Mouse (Mus musculus) embryonic facial prominence, embryonic 12.5 days (tissue): ENCODE measurements around the gene P4hb. TPM values are rescaled to one million over a fixed set of nuclear protein-coding genes. Genes with fewer than 3 reads are reported as not detected.

ENCODE experiments used
- ATAC-seq: fragments of 200-750 bp; cut with Nextera tagmentation; 2 replicates; pipeline ENCODE4 v1.8.0; 2017; ENCODE audit not compliant: insufficient number of reproducible peaks, insufficient read depth, low FRiP score, low TSS enrichment
- H3K27ac ChIP-seq: fragments of 300-500 bp; sonication (generic); 2 replicates; pipeline ENCODE4 v1.5.1; 2016; ENCODE audit warnings: mild to moderate bottlenecking
- H3K27me3 ChIP-seq: fragments of 300-500 bp; sonication (generic); 2 replicates; pipeline ENCODE4 v1.6.1; 2016; ENCODE audit warnings: mild to moderate bottlenecking, moderate library complexity
- H3K36me3 ChIP-seq: fragments of 300-500 bp; sonication (generic); 2 replicates; pipeline ENCODE4 v1.6.1; 2016; ENCODE audit warnings: mild to moderate bottlenecking
- H3K4me1 ChIP-seq: fragments of 300-500 bp; sonication (generic); 2 replicates; pipeline ENCODE4 v1.6.1; 2016
- H3K4me2 ChIP-seq: fragments of 300-500 bp; sonication (generic); replicated peaks from 2 replicates; pipeline ENCODE4 v1.6.1; 2016; ENCODE audit warnings: mild to moderate bottlenecking, moderate library complexity
- H3K4me3 ChIP-seq: fragments of 300-500 bp; sonication (generic); 2 replicates; pipeline ENCODE4 v1.5.1; 2016; ENCODE audit warnings: mild to moderate bottlenecking
- H3K9ac ChIP-seq: fragments of 300-500 bp; sonication (generic); 2 replicates; pipeline ENCODE4 v1.6.1; 2016; ENCODE audit warnings: mild to moderate bottlenecking, moderate library complexity
- H3K9me3 ChIP-seq: fragments of 300-500 bp; sonication (generic); 2 replicates; pipeline ENCODE4 v1.6.1; 2016; ENCODE audit warnings: mild to moderate bottlenecking, moderate library complexity
- WGBS: fragments of 180-500 bp; shearing (Covaris S2); methylation state at CpG from one replicate; pipeline ENCODE4 v1.1.7; 2016; 5-methylcytosine and 5-hydroxymethylcytosine counted together
- polyA plus RNA-seq: library from polyadenylated mRNA; unstranded; fragments of >200 nt; fragmentation: Nextera tagmentation; extraction: Ambion mirVana; gene quantifications from 2 replicates; pipeline ENCODE4 v1.2.1, GENCODE M21; 2016

P4hb gene
- polyA plus RNA-seq, 1 experiment from 2014 or later, result 637 TPM

DNA sequence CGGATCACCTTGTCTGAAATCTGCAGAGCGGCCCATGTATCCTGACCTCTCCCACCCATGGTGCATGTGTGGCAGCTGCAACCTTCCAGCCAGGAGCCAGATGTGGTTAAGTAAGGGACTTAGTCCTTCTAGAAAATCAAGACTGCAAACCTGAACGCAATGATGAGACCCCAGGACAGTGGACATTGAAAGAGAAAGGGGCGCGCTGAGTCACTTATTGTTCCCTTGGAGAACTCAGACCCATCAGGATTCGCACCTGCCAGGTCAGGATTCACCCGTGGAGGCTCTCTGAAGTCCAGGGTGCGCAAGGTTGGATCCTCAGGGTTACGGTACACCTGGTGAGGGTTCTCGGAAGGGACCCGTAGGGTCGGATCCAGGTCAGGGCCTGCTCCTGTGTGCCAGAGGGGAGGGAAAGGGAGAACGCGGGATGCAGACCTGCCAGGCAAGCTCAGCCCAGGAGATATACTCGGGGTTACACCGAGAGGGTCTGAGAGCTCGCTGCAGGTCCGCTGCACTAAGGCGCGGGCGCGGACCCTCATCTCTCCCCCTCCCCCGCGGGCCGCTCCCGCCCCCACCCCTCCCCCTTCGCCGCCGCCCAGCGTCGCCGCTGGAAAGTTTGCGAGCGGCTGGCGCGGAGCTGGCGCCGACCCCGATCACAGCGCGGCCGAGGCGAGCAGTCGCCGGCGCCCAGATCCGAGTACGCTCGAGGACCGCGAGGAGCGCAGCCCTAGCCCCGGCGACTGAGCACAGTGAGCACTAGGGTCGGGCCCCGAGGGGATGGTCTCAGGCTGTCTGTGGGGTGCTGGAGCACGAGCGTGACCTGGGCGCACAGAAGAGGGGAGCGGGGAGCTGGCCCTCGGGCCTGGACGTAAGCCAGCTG, 42.7 kb downstream of the P4hb start, which contains the start of gene Gcgr:
Gene Gcgr, plus strand, starts transcription at position 615 of the 880 bp plus-strand sequence.
- peak within 1 kb of the TSS; percentile 40 for H3K4me3 ChIP-seq
- H3K36me3 ChIP-seq, result no peaks in the 10 kb centered on the region
- peak within 1 kb of the TSS; percentile 65 for H3K9ac ChIP-seq
- peaks cover 65% of the 10 kb centered on the region for H3K27me3 ChIP-seq
- H3K9me3 ChIP-seq, result no peaks in the 10 kb centered on the region
- H3K4me1 ChIP-seq, result peaks cover 9% of the 10 kb centered on the region; the same call in 1 of the 2 replicates
- no peak; the same call in 1 of the 2 replicates for ATAC-seq
- WGBS, result 8% methylated on average over 46 of the region's 62 CpGs
- no peak within 1 kb of the TSS for H3K27ac ChIP-seq
- H3K4me2 ChIP-seq, result peak within 1 kb of the TSS; percentile 83

DNA sequence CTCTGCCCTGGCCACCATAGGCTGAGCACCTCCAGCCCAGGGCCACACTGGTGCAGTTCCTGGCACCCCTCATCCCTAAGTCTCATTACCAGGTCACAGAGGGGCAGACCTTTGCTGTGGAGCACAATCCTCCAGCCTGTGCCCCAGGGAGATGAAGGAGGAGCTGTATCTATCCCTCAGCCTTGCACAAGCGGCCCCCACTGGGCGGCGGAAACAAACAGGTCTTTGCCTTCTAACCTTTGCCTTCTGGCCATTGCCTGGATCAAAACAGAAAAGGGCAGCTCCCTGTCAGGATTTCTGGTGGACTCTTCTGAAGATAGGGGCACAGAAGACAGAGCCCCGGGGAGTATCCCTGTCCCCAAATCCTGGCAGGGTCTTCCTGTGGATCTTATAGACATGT, 44.1 kb downstream of the P4hb start:
- no peak overlapping the region for H3K27ac ChIP-seq
- H3K4me2 ChIP-seq, result no peak overlapping the region
- H3K4me3 ChIP-seq, result no peak overlapping the region
- 34% methylated on average over 4 of the region's 4 CpGs for WGBS
- ATAC-seq, result no peak
- H3K36me3 ChIP-seq, result no peaks in the 10 kb centered on the region
- H3K4me1 ChIP-seq, result peaks cover 9% of the 10 kb centered on the region; the same call in 1 of the 2 replicates
- H3K9ac ChIP-seq, result no peak overlapping the region
- no peaks in the 10 kb centered on the region for H3K9me3 ChIP-seq
- H3K27me3 ChIP-seq, result peaks cover 60% of the 10 kb centered on the region

DNA sequence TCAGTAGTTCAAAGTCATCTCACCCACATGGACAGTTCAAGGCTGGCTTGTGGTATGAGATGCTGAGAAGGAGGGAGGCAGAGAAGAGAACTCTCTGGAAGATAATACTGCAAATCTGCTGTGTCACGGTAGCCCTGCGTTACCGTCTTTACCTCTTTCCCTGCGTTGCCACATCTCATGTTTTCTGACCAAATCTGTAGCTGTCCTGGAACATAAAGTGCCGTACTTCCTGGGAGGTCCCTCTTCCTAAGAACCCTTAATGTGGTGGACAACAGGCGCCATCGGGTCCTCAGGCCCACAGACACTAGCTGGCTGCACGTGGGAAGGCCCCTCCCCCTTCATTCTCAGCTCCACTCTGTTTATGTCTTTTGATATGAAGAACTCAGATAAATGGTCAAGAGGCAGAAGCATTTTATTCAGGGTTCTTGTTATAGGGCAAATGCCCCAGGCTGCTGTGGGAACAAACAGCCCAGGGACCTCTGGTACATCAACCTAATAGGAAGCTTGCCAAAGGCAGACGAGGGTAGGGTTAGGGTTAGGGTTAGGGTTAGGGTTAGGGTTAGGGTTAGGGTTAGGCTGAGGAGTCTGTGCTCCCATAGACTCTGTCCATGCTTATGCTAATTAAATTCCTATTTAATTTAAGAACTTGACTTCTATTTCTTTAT, 45.2 kb downstream of the P4hb start:
- 73% methylated on average over 9 of the region's 9 CpGs for WGBS
- peaks cover 51% of the 10 kb centered on the region for H3K27me3 ChIP-seq
- H3K4me3 ChIP-seq, result no peak overlapping the region

DNA sequence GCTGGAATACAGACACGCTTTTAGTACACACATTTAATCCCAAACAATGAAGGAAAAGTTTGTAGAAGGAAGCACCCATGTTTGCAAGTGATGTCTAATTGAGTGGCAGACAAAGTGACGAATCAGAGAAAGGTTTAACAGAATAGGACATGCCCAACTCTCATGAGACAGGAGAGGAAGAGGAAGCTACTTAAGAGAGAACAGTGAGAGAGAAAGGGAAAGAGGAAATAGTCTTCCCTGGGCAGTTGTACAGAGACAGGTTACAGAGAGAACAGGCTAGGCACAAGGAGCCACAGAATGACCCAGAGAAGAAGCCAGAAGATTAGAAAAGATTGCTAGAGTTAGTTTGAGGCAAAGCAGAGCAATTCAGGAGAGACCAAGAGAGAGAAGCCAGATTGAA, 47.1 kb downstream of the P4hb start:
- no peak overlapping the region for H3K4me2 ChIP-seq
- no peak overlapping the region for H3K27ac ChIP-seq
- H3K4me3 ChIP-seq, result no peak overlapping the region
- no peaks in the 10 kb centered on the region for H3K9me3 ChIP-seq
- ATAC-seq, result no peak
- peaks cover 33% of the 10 kb centered on the region for H3K27me3 ChIP-seq
- peaks cover 9% of the 10 kb centered on the region; the same call in 1 of the 2 replicates for H3K4me1 ChIP-seq
- no peaks in the 10 kb centered on the region for H3K36me3 ChIP-seq
- WGBS, result 72% methylated on average over 2 of the region's 2 CpGs
- H3K9ac ChIP-seq, result no peak overlapping the region

More for the DNA sequence above, 45.2 kb downstream of the P4hb start:
- Histone ChIP-seq H3K36me3 (no peaks in the 10 kb centered on the region), H3K27ac (no peak overlapping the region), H3K9ac (no peak overlapping the region), H3K4me2 (no peak overlapping the region), H3K4me1 (peaks cover 9% of the 10 kb centered on the region; the same call in 1 of the 2 replicates), H3K9me3 (no peaks in the 10 kb centered on the region)
- no peak for ATAC-seq

DNA sequence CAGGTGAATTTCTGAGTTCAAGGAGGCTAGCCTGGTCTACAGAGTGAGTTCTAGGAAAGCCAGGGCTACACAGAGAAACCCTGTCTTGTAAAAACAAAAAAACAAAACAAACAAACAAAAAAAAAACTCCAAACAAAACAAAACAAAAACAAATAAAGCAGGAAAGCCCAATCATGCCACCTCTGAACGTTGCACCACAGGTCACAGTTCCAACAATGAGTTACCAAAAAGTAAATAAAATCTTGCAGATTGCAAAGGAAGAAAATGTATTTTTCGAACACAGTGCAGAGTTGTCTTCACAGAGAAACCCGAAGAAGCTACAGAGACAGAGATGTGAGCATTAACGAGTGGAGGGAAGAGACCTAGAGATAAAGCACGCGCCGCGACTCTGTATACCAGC, 50.5 kb downstream of the P4hb start:
- Histone ChIP-seq H3K9ac (no peak overlapping the region), H3K36me3 (no peaks in the 10 kb centered on the region), H3K4me2 (no peak overlapping the region), H3K4me1 (no peaks in the 10 kb centered on the region), H3K27me3 (no peaks in the 10 kb centered on the region; the same call in 1 of the 2 replicates), H3K27ac (no peak overlapping the region), H3K4me3 (no peak overlapping the region), H3K9me3 (no peaks in the 10 kb centered on the region)
- 89% methylated on average over 8 of the region's 8 CpGs for WGBS
- ATAC-seq, result no peak

DNA sequence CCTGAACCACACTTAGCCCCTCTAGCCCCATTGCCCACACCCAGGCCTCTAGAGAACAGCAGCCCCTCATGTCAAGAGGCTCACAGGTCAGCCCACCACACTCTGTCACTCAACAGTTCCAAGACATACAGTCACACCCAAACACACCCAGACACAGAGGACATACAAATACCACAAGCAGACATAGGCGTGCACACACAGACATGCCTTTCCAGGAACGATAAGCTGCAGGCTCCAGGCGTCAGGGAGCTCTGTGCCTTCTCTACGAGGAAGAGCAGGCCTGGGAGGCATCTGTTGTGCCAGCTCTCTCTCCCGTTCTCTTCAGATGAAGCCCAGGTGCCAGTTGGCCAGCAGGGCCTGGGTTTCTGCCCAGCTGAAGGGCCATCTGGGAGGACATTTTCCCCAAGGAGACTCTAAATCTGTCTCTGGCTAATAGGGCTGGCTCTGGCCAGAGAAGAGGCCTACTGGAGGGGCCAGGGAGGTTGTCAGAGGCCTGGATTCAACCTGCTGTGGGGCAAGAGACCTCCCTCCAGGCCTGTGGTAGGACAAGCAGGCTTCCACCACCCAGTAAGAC, 52.0 kb downstream of the P4hb start:
- H3K36me3 ChIP-seq, result no peaks in the 10 kb centered on the region
- H3K27ac ChIP-seq, result no peak overlapping the region
- no peak for ATAC-seq
- no peaks in the 10 kb centered on the region for H3K27me3 ChIP-seq
- 85% methylated on average over 5 of the region's 5 CpGs for WGBS
- H3K9ac ChIP-seq, result no peak overlapping the region
- no peaks in the 10 kb centered on the region for H3K4me1 ChIP-seq
- H3K9me3 ChIP-seq, result no peaks in the 10 kb centered on the region
- no peak overlapping the region for H3K4me2 ChIP-seq
- H3K4me3 ChIP-seq, result no peak overlapping the region

DNA sequence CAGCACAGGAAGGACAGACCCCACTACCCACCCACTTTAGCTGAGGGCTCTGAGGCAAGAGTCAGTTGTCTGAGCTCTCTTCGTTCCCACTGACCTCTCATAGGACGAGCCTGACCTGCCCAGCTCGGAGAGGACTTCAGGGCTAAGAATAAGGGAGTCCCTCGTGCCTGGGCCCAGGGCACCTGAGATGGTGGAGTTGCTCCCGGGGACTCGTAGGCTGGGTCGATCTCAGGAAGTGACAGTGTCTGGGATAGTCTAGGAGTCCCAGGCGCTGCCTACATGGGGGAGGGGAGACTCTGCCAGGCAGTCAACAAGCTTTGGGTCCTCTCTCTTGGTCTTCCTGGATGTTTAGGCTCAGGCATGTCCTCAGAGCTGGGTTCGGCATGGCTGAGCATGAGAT, 52.6 kb downstream of the P4hb start:
- H3K9me3 ChIP-seq, result no peaks in the 10 kb centered on the region
- no peak overlapping the region for H3K4me2 ChIP-seq
- H3K27ac ChIP-seq, result no peak overlapping the region
- H3K9ac ChIP-seq, result no peak overlapping the region; the same call in 1 of the 2 replicates
- WGBS, result 65% methylated on average over 9 of the region's 9 CpGs
- no peak for ATAC-seq
- no peaks in the 10 kb centered on the region for H3K4me1 ChIP-seq
- no peak overlapping the region for H3K4me3 ChIP-seq
- H3K36me3 ChIP-seq, result no peaks in the 10 kb centered on the region
- H3K27me3 ChIP-seq, result no peaks in the 10 kb centered on the region

DNA sequence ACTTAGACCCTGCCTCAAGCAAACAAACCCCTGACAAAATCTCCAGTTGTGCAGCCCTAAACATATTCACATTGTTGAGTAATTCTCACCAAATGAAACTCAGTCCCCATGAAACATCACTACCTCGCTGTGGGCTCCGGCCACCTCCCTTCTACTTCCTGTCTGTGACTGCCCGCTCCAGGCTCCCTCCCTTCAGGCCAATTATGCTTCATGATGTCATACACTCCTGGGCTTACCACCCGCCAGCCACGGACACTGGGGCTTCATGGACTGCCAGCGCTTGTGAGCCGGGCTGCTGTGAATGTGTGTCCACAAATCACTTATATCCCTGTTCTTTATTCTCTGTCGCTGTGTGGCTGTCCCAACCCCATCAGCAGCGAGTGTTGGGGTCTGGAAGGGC, 53.3 kb downstream of the P4hb start:
- WGBS, result 35% methylated on average over 9 of the region's 9 CpGs
- Histone ChIP-seq H3K9ac (peak overlapping the region; percentile 32; the same call in 1 of the 2 replicates), H3K27ac (no peak overlapping the region)

DNA sequence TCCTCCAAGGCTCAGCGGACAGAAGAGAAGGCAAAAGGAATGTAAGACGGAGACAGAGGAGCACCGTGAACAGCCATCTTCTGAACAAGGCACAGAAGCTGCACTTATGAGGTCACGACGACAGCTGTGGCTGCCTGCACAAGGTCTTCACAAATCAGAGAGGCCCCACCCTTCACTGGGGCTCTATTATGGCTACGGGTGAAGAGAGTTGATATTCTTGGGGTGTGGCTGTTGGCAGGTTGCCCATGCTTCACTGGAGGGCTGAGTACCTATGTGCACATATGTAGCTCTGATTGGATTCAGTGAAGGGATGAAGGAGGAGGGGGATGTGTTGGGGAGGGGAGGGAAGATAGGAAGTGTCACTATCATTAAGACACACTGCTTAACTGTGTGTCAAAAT, 54.5 kb downstream of the P4hb start:
- Histone ChIP-seq H3K36me3 (no peaks in the 10 kb centered on the region), H3K27ac (no peak overlapping the region), H3K4me2 (no peak overlapping the region), H3K9ac (no peak overlapping the region), H3K4me1 (no peaks in the 10 kb centered on the region), H3K4me3 (no peak overlapping the region), H3K27me3 (no peaks in the 10 kb centered on the region), H3K9me3 (no peaks in the 10 kb centered on the region)
- no peak for ATAC-seq
- WGBS, result 75% methylated on average over 6 of the region's 6 CpGs

More for the DNA sequence above, 53.3 kb downstream of the P4hb start:
- H3K4me3 ChIP-seq, result no peak overlapping the region
- H3K36me3 ChIP-seq, result no peaks in the 10 kb centered on the region
- no peak overlapping the region; the same call in 1 of the 2 replicates for H3K4me2 ChIP-seq
- no peaks in the 10 kb centered on the region for H3K4me1 ChIP-seq
- H3K27me3 ChIP-seq, result no peaks in the 10 kb centered on the region
- ATAC-seq, result no peak; the same call in 1 of the 2 replicates
- no peaks in the 10 kb centered on the region for H3K9me3 ChIP-seq

DNA sequence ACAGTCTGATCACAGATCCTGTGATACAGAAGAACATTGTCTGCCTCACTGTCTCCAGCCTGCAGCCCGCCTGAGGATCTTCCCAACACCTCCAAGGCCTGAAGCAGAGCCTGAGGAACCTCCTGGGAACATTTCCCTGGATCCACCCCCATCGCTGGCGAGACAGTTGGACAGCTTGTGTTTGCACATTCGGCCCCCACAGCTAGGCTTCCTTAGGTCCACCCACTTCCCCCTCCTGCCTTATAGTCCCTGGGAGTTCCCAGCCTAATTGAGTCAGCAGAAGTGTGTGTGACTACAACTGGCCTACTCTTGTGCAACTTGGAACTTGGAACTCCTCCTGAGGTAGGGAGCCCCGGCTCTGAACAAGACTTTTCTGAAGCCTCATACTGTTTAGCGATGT, 55.0 kb downstream of the P4hb start:
- no peak for ATAC-seq
- Histone ChIP-seq H3K27ac (no peak overlapping the region), H3K9ac (no peak overlapping the region), H3K36me3 (no peaks in the 10 kb centered on the region), H3K4me2 (no peak overlapping the region), H3K9me3 (no peaks in the 10 kb centered on the region), H3K27me3 (no peaks in the 10 kb centered on the region), H3K4me1 (no peaks in the 10 kb centered on the region), H3K4me3 (no peak overlapping the region)
- WGBS, result 52% methylated on average over 6 of the region's 6 CpGs

DNA sequence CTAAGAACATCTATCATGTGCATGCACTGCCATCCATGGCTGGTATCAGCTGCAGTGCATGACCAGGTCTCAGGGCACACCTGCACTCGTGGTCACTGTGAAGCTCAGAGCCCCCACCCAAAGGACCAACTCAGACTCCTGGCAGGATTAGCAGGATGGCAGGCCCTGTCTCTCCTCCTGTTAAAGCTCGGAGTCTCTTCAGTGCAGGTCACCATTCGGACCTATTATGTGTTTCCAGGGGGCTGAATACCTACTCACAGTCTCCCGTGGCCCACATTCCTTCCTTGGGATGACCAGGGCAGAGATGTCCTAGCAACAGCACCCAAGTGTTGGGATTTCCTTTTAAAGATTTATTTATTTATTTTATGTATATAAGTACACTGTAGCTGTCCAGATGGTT, 55.9 kb downstream of the P4hb start:
- no peak overlapping the region for H3K27ac ChIP-seq
- H3K9me3 ChIP-seq, result no peaks in the 10 kb centered on the region
- no peak for ATAC-seq
- H3K4me2 ChIP-seq, result no peak overlapping the region
- H3K4me3 ChIP-seq, result no peak overlapping the region
- no peak overlapping the region for H3K9ac ChIP-seq
- H3K4me1 ChIP-seq, result no peaks in the 10 kb centered on the region
- H3K27me3 ChIP-seq, result no peaks in the 10 kb centered on the region
- no peaks in the 10 kb centered on the region for H3K36me3 ChIP-seq
- WGBS, result 82% methylated on average over 4 of the region's 4 CpGs
